Mouse (Mus musculus): ENCODE measurements around the gene Ndufa13. TPM values are rescaled to one million over a fixed set of nuclear protein-coding genes. Genes with fewer than 3 reads are reported as not detected.

Gene Ndufa13
- polyA plus RNA-seq, 2 experiments, result 97.4 to 190 TPM

DNA sequence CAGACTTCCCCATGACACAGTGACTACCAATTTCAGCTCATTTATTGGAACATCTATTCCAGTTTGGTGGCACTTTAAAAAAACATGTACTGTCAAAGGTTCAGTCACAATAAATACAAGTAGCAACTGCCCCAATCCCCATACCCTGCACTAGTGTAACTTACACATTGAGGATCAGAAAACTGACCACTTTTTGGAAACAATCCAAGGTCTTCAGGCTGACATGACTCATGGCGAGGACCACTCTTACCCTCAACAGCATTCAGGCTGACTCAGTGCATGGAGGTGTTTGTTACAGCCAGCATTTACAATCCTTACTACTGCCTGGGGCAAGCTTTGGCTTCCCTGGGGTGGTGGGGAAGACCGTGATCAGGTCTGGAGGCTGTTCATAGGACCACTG lies 4.7 kb upstream of the Ndufa13 start:
- no peak for ATAC-seq (ENCODE audit: low FRiP score, low read depth)
- H3K9ac ChIP-seq (ENCODE audit: low read depth, low read length, severe bottlenecking), result no peak overlapping the region
- H3K36me3 ChIP-seq (ENCODE audit: control insufficient read depth, insufficient read depth, low read length), result peaks cover 52% of the 10 kb centered on the region
- H3K9me3 ChIP-seq (ENCODE audit: control insufficient read depth, low read length), result no peaks in the 10 kb centered on the region
- H3K27me3 ChIP-seq (ENCODE audit: control insufficient read depth, insufficient read depth, low read length), result no peaks in the 10 kb centered on the region
- no peak overlapping the region for H3K4me2 ChIP-seq (replicated peaks; ENCODE audit: low read depth, low read length, severe bottlenecking)
- TF ChIP-seq POLR2A (IDR thresholded peaks at IDR 0.05; ENCODE audit: borderline replicate concordance, extremely low read depth, insufficient read depth, insufficient read length), result no peak
- no peak overlapping the region for H3K4me3 ChIP-seq (replicated peaks; ENCODE audit: low read length)
- DNase-seq (ENCODE audit: low spot score), result no peak
- H3K27ac ChIP-seq (replicated peaks; ENCODE audit: low read depth, low read length), result no peak overlapping the region
- H3K4me1 ChIP-seq (ENCODE audit: control insufficient read depth, insufficient read depth, low read length), result 0 out of 2 replicates have a peak, but pooled peaks cover 5% of the 10 kb centered on the region
- WGBS, result 87% methylated on average over 2 of the region's 2 CpGs

DNA sequence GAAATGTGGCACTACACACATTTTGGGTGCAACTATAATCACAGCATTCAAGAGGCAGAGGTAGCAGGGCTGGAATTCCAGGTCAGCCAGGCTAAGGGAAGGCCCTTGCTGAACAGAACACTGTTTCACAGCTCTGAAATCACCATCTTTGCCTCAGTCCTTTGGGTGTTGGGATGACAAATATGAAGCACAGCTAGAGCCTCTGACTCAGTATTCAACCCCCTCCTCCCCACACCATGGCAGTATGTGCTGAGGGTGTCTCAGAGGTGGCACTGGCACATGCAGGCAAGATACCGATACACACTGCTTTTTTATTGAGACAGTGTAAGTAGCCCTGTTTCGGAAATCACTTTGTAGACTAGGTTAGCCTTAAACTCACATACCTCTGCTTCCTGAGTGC lies 3.9 kb upstream of the Ndufa13 start:
- H3K9ac ChIP-seq (ENCODE audit: low read depth, low read length, severe bottlenecking), result no peak overlapping the region
- 79% methylated on average over 2 of the region's 2 CpGs for WGBS
- TF ChIP-seq POLR2A (IDR thresholded peaks at IDR 0.05; ENCODE audit: borderline replicate concordance, extremely low read depth, insufficient read depth, insufficient read length), result no peak

DNA sequence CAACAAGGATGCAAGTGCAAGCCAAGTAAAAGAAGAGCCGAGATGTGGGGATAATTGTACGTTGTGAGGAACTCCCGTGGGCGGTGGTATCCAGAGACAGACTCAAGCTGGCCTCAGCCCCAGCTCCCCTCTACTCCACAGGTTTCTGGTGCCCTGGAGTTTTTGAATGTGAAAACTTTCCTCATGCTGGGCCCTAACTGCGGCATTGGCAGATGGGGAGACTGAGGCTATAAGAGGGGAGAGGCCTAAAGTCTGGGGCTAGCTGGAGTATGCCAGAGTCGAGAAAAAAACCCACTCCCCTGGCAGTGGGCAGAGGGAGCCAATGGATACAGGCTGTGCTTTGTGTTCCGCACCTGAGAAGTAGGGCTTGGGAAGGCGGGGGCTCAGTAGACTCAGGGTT lies 1.7 kb upstream of the Ndufa13 start:
- no peak overlapping the region for H3K27ac ChIP-seq (replicated peaks; ENCODE audit: low read depth, low read length)

More for the DNA sequence above, 3.9 kb upstream of the Ndufa13 start:
- H3K4me3 ChIP-seq (replicated peaks; ENCODE audit: low read length), result no peak overlapping the region
- H3K9me3 ChIP-seq (ENCODE audit: control insufficient read depth, low read length), result no peaks in the 10 kb centered on the region
- H3K4me2 ChIP-seq (replicated peaks; ENCODE audit: low read depth, low read length, severe bottlenecking), result no peak overlapping the region
- H3K4me1 ChIP-seq (ENCODE audit: control insufficient read depth, insufficient read depth, low read length), result 0 out of 2 replicates have a peak, but pooled peaks cover 5% of the 10 kb centered on the region
- no peak for DNase-seq (ENCODE audit: low spot score)
- no peak for ATAC-seq (ENCODE audit: low FRiP score, low read depth)
- peaks cover 44% of the 10 kb centered on the region for H3K36me3 ChIP-seq (ENCODE audit: control insufficient read depth, insufficient read depth, low read length)
- H3K27me3 ChIP-seq (ENCODE audit: control insufficient read depth, insufficient read depth, low read length), result no peaks in the 10 kb centered on the region
- no peak overlapping the region for H3K27ac ChIP-seq (replicated peaks; ENCODE audit: low read depth, low read length)

DNA sequence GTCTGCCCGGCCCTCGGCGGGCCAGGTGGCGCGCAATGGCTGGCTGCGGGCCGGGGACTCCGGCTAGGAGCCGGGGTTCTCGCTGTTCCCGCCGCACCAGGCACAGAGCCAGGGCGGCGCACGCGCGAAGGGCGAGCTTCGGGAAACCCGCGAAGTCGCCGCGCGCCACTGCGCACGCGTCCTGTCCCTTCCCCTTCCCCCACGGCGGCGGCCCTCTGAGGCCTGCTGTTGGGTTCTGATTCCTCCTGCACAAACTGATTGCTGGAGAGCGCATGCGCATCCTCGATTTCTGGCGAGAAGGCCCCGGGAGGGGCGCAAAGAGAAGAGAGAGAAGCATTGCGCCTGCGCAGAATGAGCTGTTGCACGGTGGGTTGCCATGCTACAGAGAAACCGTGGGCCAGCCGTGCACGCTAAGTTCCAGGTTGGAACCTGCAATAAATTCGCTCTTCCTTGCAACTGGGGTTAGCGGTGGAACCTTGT lies 745 bp upstream of the Ndufa13 start:
- Histone ChIP-seq H3K4me2 (replicated peaks; ENCODE audit: low read depth, low read length, severe bottlenecking) (peak overlapping the region; percentile 93), H3K9me3 (ENCODE audit: control insufficient read depth, low read length) (no peaks in the 10 kb centered on the region), H3K27ac (replicated peaks; ENCODE audit: low read depth, low read length) (peak overlapping the region; percentile 89), H3K27me3 (ENCODE audit: control insufficient read depth, insufficient read depth, low read length) (no peaks in the 10 kb centered on the region), H3K36me3 (ENCODE audit: control insufficient read depth, insufficient read depth, low read length) (peaks cover 12% of the 10 kb centered on the region), H3K9ac (ENCODE audit: low read depth, low read length, severe bottlenecking) (peak overlapping the region; percentile 74), H3K4me3 (replicated peaks; ENCODE audit: low read length) (peak overlapping the region; percentile 73), H3K4me1 (ENCODE audit: control insufficient read depth, insufficient read depth, low read length) (peaks cover 14% of the 10 kb centered on the region)
- peak; percentile 100 for DNase-seq (ENCODE audit: low spot score)
- WGBS, result under 1% methylated on average over 36 of the region's 45 CpGs
- TF ChIP-seq POLR2A (IDR thresholded peaks at IDR 0.05; ENCODE audit: borderline replicate concordance, extremely low read depth, insufficient read depth, insufficient read length), result peak; percentile 83; the same call in 1 of the 2 replicates
- ATAC-seq (ENCODE audit: low FRiP score, low read depth), result peak; percentile 87

More for the DNA sequence above, 1.7 kb upstream of the Ndufa13 start:
- no peaks in the 10 kb centered on the region for H3K9me3 ChIP-seq (ENCODE audit: control insufficient read depth, low read length)
- H3K9ac ChIP-seq (ENCODE audit: low read depth, low read length, severe bottlenecking), result no peak overlapping the region
- H3K4me1 ChIP-seq (ENCODE audit: control insufficient read depth, insufficient read depth, low read length), result peaks cover 14% of the 10 kb centered on the region
- no peaks in the 10 kb centered on the region for H3K27me3 ChIP-seq (ENCODE audit: control insufficient read depth, insufficient read depth, low read length)
- TF ChIP-seq POLR2A (IDR thresholded peaks at IDR 0.05; ENCODE audit: borderline replicate concordance, extremely low read depth, insufficient read depth, insufficient read length), result no peak
- H3K4me2 ChIP-seq (replicated peaks; ENCODE audit: low read depth, low read length, severe bottlenecking), result peak overlapping the region; percentile 93
- ATAC-seq (ENCODE audit: low FRiP score, low read depth) (no peak), DNase-seq (ENCODE audit: low spot score) (no peak)
- 73% methylated on average over 8 of the region's 8 CpGs for WGBS
- H3K4me3 ChIP-seq (replicated peaks; ENCODE audit: low read length), result no peak overlapping the region; the same call in 1 of the 2 replicates
- peaks cover 22% of the 10 kb centered on the region for H3K36me3 ChIP-seq (ENCODE audit: control insufficient read depth, insufficient read depth, low read length)

DNA sequence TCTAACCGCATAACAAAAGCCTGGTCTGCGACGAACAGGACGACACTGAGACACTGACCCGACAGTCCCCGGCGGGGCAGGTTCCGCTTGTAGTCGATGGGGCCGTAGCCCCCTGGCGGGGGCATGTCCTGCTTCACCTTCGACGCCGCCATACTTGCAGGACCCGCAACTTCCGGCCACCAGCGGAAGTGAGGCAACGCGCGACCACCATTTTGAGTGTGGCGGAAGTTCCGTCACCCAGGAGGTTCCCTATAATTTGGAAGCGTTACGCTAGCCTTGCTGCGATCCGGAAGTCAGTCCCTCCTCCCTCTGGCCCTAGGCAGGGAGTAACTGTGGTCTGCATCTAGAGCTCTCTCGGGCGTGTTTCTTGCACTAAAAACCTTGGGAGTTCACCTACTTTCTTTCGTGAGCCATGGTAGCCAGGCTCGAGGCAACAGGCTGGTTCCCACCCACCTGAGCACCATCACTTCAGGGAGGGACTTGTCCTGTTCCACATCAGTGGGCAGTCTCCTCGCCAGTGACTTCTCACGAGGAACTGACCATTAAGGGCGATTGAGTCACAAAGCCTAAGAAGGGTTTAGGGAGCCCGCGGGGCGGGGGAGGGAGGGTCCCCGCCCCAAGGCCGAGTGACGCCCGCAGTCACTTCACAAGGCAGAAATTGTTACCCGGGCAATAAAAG lies 735 bp downstream of the Ndufa13 start:
- peaks cover 17% of the 10 kb centered on the region for H3K4me1 ChIP-seq (ENCODE audit: control insufficient read depth, insufficient read depth, low read length)
- 2% methylated on average over 41 of the region's 41 CpGs for WGBS
- ATAC-seq (ENCODE audit: low FRiP score, low read depth), result peak; percentile 80

More for the DNA sequence above, 735 bp downstream of the Ndufa13 start:
- Histone ChIP-seq H3K27ac (replicated peaks; ENCODE audit: low read depth, low read length) (peak overlapping the region; percentile 89), H3K27me3 (ENCODE audit: control insufficient read depth, insufficient read depth, low read length) (no peaks in the 10 kb centered on the region), H3K4me3 (replicated peaks; ENCODE audit: low read length) (peak overlapping the region; percentile 73), H3K36me3 (ENCODE audit: control insufficient read depth, insufficient read depth, low read length) (no peaks in the 10 kb centered on the region; the same call in 1 of the 2 replicates), H3K9ac (ENCODE audit: low read depth, low read length, severe bottlenecking) (peak overlapping the region; percentile 81), H3K4me2 (replicated peaks; ENCODE audit: low read depth, low read length, severe bottlenecking) (peak overlapping the region; percentile 93), H3K9me3 (ENCODE audit: control insufficient read depth, low read length) (no peaks in the 10 kb centered on the region)
- peak; percentile 94 for DNase-seq (ENCODE audit: low spot score)
- TF ChIP-seq POLR2A (IDR thresholded peaks at IDR 0.05; ENCODE audit: borderline replicate concordance, extremely low read depth, insufficient read depth, insufficient read length), result peak; percentile 85; the same call in 1 of the 2 replicates
